Mouse (Mus musculus) heart, postnatal 14 days (tissue): ENCODE data around the gene Ogdh. TPM values are rescaled to one million over a fixed set of nuclear protein-coding genes. Genes with fewer than 3 reads are reported as not detected.

Experiments used
- DNase-seq, 2 experiments: peaks; one replicate each; pipeline ENCODE4 v3.0.0; 2021 to 2022
- intact Hi-C: fragments of 180-260 bp; cut with DNase I; formaldehyde crosslinking; loops from one replicate; pipeline ENCODE4 v1.15.1; 2025
- total RNA-seq, 2 experiments: library from RNA; stranded (reverse); gene quantifications; 2 replicates each; pipeline ENCODE4 v1.2.3; 2021

Ogdh gene
- total RNA-seq, 2 experiments from 2014 or later, result 1,493 to 1,546 TPM

DNA sequence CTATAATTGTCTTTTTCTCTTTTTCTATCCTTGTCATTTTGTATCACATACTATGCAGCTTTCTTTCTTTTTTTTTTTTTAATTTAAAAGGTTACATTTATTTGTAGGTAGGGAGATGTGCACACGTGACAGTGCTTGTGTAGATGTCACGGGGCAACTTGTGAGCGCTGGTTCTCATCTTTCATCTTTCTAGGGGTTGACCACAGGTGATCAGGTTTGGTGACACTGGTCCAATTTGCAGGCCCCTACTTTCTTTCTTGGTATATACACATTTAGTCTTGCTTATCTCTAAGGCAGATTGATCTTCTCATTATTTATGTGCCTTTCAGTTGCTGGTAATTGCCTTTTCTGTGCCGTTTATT is 1.5 kb downstream of the Ogdh start:
- intact Hi-C loops, result no loop called here
- DNase-seq, result no peak

DNA sequence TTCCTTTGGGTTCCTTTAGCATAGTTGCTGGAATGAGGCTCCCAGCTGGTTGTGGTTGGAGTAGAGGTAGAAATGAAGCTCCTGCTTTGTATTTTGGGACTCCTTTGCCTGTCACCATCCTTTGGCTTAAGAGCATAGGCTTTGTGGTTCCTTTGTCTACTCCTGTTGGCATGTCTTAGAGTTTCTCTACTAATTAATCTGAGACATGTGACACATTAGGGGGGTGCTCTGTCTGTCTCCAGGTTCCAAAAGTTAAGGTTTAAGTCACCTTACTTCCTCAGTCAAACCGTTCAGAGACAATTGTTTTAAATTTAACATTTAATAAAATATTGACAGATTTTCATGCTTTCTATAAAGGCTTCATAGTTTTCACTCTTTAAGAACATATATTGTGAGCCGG is 2.2 kb downstream of the Ogdh start:
- DNase-seq, result no peak
- intact Hi-C loops, result no loop called here

DNA sequence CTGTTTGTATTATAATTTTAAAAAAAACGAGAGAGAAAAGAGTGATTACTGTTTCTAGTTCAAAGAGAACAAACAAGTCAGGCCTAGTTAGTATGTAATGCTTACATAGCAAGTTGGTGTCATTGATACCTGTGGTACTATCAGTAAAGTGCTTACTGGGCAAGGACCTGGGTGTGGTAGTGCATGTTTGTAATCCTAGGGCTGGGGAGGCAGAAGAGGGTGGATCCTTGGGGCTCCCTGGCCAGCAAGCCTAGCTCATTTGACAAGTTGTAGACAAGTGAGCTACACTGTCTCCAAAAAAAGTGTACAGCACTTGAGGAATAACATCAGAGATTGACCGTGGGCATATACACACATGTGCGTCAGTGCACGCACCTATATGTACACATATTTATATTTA is 3.2 kb downstream of the Ogdh start:
- DNase-seq, result no peak
- intact Hi-C loops, result no loop called here

DNA sequence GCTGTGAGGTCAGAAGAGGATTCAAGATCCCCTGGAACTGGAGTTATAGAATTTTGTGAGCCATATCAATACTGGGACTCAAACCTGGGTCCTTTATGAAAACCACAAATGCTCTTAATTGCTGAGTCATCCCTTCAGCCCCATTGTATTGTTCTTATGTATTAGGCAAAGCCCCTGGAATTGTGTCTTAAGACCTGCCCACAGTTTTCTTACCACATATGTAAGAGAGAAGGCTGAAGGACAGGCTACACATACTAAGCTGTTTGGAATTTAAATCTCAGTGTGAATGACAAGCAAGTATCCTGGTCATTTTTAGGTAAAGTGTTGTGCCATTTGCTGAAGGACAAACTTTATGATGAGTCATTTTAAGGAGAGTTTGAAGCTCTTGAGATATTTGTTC is 4.6 kb downstream of the Ogdh start:
- DNase-seq, result no peak
- intact Hi-C loops, result no loop called here

DNA sequence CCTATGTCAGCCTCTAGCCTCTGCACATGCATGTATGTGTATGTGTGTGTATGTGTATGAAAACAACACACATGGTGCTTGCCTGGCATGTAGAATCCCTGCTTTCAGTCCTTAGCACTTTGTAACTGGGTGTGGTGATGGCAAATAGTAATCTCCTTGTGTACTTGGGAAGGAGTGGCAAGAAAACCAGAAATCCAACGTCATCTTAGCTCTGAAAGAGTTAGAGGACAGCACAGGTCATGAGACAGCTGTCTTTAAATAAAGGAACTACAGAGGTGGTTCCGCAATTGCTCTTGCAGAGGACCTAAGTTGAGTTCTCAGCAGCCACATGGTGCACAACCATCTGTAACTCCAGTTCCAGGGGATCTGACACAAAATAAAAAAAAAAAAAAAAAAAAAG is 8.0 kb downstream of the Ogdh start:
- intact Hi-C loops, result no loop called here
- no peak for DNase-seq

DNA sequence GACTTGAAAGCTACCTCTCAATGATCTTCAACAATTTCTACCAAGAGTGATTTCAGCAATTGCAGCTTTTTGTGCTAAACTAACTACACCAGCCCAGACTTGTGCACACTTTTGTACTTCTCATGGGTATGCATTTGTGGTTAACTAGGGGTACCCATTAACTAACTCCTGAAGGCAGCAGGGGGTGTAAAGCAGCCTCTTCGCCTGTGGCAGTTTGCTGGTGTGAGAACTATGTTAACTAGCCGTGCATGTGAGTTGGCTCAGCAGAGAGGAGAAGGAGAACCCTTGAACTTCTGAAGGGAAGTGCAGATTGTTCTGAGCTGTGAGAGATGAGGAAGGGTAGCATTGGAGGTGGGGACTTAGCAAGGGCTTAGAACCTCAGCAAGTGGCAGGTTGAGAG is 11.4 kb downstream of the Ogdh start:
- DNase-seq, result no peak
- intact Hi-C loops, result no loop called here

DNA sequence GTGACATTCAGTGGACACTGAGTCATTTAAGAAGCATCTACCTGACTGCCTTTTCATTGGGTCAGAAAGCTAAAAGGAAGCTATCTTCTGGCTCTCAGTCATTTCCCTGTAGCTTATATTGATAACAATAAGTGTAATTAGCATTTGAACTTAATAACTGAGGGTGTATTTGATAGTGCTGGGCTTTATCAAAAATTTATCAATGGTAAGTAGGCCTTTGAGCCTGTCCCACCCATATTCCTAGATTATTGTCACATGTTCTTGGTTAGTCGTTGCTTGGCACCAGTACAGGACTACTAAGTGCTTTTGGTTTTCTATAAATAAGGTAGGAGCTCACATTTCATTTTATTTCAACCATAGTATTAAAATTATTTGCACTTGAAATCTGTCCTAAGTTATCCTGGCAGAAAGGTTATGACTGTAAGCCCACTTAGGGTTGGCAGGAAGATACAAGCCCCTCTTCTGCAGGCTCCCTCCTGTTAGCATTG is 14.6 kb downstream of the Ogdh start:
- intact Hi-C loops, result no loop called here
- DNase-seq, result no peak

DNA sequence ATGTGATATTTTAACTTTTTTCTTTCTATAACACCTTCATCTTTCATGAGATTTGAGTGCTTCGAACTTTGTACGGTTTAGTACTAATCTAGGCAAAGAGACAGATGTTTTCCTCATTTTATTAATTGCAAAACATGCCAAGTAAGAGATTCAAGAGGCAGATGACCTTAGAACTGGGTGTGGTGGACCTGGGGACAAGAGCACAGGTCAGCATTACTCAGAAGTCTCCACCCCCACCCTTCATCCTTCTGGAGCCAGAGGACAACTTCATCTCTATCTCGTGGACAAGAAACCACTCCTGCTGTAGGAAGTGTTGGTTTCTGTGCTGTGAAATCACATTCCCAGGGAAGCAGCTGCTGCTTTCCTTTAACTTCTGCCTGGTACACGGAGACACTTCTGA is 16.7 kb downstream of the Ogdh start:
- intact Hi-C loops, result no loop called here
- DNase-seq, result no peak

DNA sequence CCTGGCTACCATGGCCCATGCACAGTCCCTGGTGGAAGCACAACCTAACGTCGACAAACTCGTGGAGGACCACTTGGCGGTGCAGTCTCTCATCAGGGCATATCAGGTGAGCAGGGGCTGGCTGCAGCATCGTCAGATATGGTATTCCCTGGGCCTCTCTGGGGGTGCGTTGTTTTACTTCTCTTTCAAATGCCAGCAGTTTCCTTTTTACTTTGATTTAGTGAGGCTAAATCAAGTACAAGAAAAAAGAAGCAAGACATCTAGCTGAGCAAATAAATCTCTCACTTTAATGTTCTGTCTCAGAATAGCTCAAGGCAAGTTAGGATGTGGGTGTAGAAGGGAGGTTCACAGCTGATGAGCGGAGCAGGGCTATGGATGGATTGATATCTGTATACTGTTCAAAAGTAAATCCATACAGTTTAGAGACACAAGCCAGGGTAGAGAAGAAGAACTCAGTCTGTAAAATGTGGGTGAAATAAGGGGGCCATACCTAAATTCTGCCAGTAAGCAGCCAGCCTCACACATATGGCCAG is 22.5 kb downstream of the Ogdh start:
- no peak for DNase-seq
- intact Hi-C loops, result no loop called here

DNA sequence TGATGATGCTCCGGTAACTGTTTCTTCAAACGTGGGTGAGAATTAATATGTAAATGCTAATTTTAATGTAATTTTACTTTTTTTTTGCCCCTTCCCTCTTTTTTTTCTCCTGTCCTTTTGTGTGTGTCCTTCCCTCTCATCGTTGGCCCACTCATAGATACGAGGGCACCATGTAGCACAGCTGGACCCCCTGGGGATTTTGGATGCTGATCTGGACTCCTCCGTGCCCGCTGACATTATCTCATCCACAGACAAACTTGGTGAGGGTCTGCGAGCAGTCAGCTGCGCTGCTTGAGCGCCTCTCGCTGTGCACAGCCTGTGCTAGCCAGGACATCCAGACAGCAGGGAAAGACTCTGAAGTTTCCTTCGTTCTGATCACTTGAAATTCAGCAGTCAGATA is 25.4 kb downstream of the Ogdh start:
- intact Hi-C loops, result no loop called here

DNA sequence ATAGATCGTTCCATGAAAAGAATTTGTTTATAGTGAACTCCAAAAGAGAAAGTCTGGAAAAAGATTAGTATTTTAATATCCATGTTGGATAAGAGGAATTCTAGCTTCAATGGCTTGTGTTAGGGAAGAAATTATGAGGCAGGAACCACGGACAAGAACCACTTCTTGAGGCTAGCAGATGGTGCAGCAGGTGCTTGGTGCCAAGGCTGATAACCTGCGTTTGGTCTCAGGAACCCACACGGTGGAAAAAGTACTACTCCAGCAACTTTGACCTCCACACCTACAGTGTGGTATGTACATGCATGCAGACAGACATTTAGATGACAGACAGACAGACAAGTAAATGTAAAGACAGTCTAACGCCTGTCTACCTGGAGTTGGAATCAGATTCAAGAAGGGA is 27.1 kb downstream of the Ogdh start:
- intact Hi-C loops, result no loop called here
- no peak for DNase-seq

More for the DNA sequence above, 25.4 kb downstream of the Ogdh start:
- DNase-seq, result no peak

DNA sequence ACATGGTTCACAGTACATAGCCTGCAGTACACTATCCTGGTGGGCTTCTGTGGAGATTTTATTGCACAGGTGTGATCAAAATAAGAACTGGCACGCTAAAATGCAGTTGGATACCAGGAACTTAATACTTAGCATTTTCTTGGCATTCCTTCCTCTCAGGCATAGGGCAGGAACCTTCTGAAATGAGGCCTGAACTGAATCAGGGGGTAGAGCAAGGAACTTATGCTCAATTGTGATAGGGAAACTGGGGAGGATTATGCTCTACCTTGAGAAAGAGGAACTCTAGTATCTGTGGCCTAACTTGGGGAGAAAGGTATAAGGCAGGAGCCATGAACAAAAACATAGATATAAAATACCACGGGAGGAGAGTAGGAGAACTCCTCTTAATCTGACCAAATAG is 27.9 kb downstream of the Ogdh start:
- DNase-seq, result no peak
- intact Hi-C loops, result no loop called here

DNA sequence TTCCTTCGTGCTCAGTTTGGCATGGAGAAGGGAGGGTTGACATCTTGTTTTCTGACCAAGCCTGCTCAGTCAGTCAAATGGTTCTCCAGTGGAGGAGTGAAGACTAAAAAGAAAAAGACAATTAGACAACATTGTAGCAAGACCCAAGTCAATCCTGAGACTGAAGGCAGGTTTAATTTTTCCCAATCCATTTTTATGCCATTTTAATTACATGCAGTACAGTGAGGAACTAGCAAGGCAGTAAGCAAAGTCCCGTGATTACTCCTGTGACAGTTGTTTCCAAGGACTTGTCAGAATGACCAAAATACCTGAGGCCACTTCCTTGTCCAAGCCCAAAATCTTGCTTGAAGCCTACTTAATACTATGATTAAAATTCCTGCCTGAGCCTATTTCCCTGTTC is 30.7 kb downstream of the Ogdh start:
- DNase-seq, result no peak
- intact Hi-C loops, result no loop called here

DNA sequence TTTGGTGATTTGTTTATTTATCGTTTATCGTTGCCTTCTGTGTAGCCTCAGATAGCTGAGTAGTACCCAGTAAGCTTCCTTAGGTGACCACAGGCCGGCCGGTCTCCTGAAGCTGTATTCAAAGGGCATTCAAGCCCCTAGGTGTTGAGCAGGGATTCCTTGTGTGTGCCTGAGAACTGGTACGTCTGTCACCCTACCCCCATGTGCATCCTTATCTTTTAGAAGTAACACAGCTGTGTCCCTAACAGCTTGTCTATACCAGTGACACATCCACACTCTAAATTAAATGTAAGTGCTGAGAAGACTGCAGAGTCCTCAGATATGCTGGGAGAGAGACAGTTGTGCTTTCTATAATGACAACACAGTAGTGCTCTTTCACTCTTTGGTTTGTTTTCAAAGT is 31.9 kb downstream of the Ogdh start:
- DNase-seq, result no peak
- intact Hi-C loops, result no loop called here

DNA sequence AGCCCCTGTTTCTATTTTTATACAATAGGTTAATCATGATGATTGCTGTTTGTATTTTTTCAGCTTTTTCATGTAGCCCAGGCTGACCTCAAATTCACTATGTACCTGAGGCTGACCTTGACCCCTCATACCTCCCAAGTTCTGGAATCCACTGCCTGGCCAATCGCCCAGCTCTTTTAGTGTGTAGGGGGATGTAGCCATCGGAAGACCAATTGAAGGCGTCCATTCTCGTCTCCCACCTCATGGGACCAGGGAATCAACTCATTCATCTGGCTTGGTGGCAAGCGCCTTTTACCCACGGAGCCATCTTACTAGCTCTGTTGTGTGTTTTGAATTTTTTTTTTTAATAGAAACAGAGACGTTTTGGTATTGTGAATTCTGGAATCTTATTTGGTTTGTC is 39.8 kb downstream of the Ogdh start:
- DNase-seq, result no peak
- intact Hi-C loops, result no loop called here

DNA sequence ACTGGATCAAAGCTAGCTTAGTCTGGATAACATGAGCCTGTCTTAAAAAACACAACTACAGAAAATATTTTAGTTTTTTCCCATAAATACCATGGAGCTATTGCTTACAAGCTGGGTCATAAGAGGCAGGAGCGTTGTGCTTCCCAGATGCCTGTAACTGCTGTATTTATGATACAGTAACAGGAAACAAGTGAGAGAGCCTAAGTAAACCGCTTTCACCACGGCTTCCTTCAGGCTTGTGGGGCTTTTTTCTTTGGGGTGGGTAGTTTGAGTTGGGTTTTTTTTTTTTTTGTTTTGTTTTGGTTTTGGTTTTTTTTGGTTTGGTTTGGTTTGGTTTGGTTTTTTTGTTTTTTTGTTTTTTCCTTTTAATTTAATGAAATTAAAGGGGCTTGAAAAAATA is 41.2 kb downstream of the Ogdh start:
- no peak for DNase-seq
- intact Hi-C loops, result no loop called here

DNA sequence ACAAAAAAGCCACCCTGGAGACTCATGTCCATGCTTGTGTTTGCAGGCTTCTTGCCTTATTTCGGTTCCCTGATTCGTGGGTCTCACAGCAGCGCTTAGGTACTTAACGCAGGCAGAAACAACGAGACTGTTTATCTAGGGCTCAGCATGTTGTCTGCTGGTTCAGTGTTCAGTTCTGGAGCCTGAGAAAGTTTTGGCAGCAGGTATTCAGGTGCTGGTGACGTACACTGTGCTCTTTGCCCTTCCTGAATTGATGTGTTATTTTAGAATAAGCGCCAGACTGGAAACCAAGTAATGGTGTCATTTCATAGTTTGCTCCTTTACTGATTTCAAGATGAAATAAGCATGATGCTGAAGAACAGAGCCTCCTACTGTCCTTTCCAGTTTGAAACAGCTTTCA is 42.0 kb downstream of the Ogdh start:
- DNase-seq, result no peak
- intact Hi-C loops, result no loop called here

DNA sequence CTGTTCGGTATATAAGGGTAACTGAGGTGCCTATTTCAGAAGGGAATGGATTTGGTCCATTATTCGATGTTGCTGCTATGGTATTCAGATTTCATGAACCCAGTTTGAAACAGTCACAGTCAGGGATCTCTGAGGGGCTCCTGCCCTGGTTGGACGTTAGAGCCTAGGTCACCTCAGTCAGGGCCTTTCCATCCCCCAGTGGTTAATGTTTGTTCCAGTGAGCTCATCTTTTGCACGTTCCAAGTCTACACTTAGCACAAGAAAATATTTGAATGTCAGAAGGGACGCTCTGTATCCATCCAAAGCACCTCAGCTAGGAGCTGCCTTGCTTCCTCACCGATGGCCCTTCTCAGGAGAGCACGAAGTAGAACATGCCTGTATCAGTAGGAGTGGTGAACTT is 43.9 kb downstream of the Ogdh start:
- intact Hi-C loops, result no loop called here
- DNase-seq, result no peak

DNA sequence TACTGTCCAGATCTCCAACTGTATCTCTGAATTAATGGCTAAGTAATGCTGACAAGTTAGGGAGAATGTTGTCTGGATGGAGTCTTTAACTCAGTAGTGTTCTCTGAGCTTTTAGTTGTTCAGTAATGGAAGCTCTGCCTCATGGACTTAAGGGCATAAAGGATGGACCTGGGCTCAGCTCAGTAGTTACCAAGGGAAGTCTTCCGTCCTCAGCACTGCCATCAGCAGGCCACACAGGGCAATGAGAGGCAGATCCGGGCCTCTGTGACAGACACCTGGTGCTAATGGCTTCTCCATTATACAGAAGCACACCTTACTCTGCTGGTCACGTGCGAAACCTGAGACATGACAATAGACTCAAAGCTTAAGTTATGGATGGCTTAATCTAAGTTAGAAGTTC is 45.3 kb downstream of the Ogdh start:
- no peak for DNase-seq
- intact Hi-C loops, result no loop called here

DNA sequence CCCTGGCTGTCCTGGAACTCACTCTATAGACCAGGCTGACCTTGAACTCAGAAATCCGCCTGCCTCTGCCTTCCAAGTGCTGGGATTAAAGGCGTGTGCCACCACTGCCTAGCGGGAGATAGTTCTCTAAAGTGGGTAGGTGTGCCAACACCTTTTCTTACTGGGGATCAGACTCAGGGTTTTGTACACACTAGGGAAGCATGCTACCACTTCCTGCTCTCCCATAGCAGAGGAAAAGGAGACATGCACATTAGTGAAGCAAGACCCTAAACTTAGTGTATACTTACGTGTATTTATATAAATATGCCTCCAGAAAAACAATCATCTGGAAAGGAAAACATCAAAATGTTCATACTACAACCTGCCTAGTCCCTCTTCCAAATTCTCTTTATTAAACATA is 54.5 kb downstream of the Ogdh start:
- intact Hi-C loops, result no loop called here
- DNase-seq, result no peak

DNA sequence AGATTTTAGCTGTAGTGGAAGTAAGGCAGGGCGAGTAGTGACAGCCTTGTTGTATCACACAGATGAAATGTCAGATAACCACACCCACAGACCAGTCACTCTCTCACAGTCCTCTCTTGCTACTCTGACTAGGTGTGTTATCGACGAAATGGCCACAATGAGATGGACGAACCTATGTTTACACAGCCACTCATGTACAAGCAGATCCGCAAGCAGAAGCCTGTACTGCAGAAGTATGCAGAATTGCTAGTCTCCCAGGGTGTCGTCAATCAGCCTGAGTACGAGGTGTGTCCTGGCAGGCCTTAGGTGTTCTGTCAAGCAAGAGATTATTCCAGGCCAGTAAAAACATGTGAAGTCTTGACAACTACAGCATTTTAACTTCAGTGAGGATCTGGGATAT is 55.5 kb downstream of the Ogdh start:
- DNase-seq, result no peak
- intact Hi-C loops, result no loop called here

DNA sequence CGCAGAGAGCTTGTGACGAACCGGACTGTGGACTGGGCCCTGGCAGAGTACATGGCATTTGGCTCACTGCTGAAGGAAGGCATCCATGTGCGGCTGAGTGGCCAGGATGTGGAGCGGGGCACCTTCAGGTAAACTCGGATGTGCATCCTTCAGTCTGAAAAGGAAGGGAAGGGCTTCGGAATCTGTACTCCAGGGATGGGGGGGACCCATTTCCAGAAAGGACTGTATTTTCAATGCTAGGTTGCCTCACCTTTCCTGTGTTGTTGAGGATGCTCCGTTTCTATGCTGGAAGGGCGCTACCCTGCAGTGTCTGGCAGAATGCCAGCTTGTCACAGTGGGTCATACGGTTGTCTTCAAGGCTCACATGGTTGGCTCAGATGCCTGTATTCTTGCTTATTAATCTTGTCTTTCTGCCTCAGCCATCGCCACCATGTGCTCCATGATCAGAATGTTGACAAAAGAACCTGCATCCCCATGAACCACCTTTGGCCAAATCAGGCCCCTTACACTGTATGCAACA is 57.3 kb downstream of the Ogdh start:
- intact Hi-C loops, result no loop called here
- no peak for DNase-seq

DNA sequence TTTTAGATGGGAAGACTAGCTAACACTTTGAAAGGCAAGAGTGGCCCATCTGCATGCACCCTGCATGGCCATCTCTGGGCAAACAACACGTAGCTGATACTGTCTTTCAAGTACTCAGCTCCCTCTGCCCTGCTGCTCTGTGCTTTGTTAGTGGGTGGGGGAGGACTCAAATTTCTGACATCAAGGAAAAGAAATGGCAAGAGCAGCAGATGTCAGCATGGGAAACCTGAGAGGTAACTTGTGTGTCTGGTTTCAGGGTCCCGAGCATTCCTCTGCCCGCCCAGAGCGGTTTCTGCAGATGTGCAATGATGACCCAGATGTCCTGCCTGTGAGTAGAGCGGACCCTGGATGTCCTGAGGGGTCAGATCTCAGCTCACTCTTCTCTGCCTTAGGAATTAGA is 58.2 kb downstream of the Ogdh start:
- intact Hi-C loops, result no loop called here

More for the DNA sequence above, 58.2 kb downstream of the Ogdh start:
- DNase-seq, result no peak
